Mouse (Mus musculus): ENCODE results near the gene Mrpl21.

- TF ChIP-seq NRF1 (IDR thresholded peaks at IDR 0.05; ENCODE audit: insufficient read depth, low read depth, low read length, poor library complexity, severe bottlenecking) (no peak), CTCF (IDR thresholded peaks at IDR 0.05 in 2 of 3, conservative IDR thresholded peaks at IDR 0.05 in 1 of 3; ENCODE audit: control insufficient read depth in 1 of 3, insufficient read depth in 1 of 3, low read depth in 2 of 3, low read length in 3 of 3, poor library complexity in 1 of 3, severe bottlenecking in 1 of 3) (no peak), ZC3H11A (IDR thresholded peaks at IDR 0.05; ENCODE audit: low read depth, low read length) (no peak), USF1 (IDR thresholded peaks at IDR 0.05; ENCODE audit: low read depth, low read length) (no peak), CHD2 (IDR thresholded peaks at IDR 0.05; ENCODE audit: low read length) (no peak), ETS1 (IDR thresholded peaks at IDR 0.05; ENCODE audit: low read depth, low read length) (no peak), TCF12 (IDR thresholded peaks at IDR 0.05; ENCODE audit: low read depth, low read length) (no peak), SMC3 (IDR thresholded peaks at IDR 0.05; ENCODE audit: low read depth, low read length) (no peak), GATA1 (IDR thresholded peaks at IDR 0.05; ENCODE audit: low read depth, low read length) (no peak), POLR2A (IDR thresholded peaks at IDR 0.05; ENCODE audit: control insufficient read depth in 1 of 2, insufficient read depth in 1 of 2, low read depth in 1 of 2, low read length in 2 of 2, poor library complexity in 1 of 2) (no peak), RAD21 (IDR thresholded peaks at IDR 0.05; ENCODE audit: low read depth, low read length) (no peak), ZKSCAN1 (IDR thresholded peaks at IDR 0.05; ENCODE audit: low read depth, low read length) (no peak), ELF1 (IDR thresholded peaks at IDR 0.05; ENCODE audit: low read depth, low read length) (no peak), MYB (IDR thresholded peaks at IDR 0.05; ENCODE audit: low read depth, low read length) (no peak)
Measured at GRCm38 (mm10) chr19:3260591-3260990, 22.1 kb upstream of the Mrpl21 start.
